Mouse (Mus musculus): ENCODE measurements around the gene Grin2d.

DNA sequence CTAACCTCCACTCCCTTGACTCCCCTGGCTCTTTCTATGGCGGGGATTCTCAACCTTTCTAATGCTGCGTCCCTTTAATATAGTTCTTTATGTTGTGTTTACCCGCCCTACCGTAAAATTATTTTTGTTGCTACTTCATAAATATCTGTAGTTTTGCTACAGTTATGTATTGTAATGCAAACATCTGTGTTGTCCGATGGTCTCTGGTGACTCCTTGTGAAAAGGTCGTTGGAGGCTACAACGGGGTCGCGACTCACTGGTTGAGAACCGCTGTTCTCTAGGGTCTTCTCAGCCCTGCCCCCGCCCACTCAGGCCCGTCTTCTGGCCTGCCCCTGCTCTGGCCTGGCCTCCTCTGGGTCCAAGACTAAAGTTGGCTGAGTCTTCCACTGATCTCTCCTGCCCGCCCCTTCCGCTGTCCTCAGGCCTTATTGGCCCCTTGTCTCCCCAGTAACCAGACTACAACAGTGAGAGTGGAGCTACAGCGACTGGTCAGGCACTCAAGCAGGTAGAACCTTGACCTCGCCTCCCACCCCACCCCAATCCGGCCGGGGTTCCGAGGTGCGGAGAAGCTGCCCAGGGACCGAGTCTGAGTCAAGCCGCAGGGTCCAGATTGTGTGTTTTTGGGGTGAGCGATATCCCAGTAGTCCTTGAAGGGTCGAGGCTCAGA, 45.7 kb upstream of the Grin2d start, which contains the start of gene Ccdc114:
- TF ChIP-seq EP300 (IDR thresholded peaks at IDR 0.05) (no peak), CTCF (IDR thresholded peaks at IDR 0.05) (no peak)

Data from lung, postnatal 0 days (tissue).